Mouse (Mus musculus): Measurements from ENCODE around the gene Crnkl1.

Crnkl1 gene

DNA sequence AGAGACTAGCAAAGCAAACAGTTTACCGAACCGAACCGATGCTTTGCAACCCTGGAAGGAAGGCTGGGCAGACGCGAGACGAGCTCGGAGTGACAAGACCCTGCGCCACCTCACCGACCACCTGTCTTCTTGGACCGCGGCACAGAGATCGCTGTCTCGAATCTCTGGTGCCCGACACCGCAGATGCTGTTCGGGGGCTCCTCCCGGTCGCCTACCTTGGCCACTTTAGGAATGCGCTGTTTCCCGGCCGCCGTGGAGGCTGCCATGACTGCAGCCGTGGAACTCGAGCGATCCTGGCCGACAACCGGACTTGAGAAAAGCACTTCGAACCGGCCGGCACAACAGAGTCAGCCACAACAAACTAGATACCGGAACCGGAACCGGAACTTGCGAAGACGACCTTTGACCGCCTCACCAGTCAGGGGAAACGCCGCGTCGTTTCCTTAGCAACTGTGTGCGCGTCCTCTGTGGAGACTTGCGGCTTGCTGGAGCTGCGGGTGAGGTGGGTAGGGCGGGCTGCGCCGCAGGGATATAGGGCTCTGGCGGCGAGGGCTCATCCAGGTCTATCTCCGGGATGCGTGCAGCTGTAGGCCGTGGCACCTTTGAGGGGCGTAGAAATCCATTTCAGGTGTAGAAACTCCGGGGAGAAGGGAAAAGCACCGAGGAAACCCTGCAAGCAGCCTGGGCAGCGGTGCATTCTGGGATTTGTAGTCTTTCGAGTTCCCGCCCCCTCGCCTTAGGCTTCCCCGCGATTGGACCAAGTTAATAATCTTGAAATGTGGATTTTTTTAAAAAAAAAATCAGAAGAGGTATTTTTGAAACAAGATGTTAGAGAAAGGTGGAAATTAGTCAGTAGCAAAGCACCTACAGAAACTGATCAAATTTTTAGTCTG is at the start of gene Crnkl1, which contains the start of gene Cfap61:
Gene Crnkl1 (minus strand): TSS at position 676 of the 893 bp plus-strand sequence.
Gene Cfap61 (plus strand): TSS at position 446 of the 893 bp plus-strand sequence.
- peak; percentile 88 for DNase-seq

DNA sequence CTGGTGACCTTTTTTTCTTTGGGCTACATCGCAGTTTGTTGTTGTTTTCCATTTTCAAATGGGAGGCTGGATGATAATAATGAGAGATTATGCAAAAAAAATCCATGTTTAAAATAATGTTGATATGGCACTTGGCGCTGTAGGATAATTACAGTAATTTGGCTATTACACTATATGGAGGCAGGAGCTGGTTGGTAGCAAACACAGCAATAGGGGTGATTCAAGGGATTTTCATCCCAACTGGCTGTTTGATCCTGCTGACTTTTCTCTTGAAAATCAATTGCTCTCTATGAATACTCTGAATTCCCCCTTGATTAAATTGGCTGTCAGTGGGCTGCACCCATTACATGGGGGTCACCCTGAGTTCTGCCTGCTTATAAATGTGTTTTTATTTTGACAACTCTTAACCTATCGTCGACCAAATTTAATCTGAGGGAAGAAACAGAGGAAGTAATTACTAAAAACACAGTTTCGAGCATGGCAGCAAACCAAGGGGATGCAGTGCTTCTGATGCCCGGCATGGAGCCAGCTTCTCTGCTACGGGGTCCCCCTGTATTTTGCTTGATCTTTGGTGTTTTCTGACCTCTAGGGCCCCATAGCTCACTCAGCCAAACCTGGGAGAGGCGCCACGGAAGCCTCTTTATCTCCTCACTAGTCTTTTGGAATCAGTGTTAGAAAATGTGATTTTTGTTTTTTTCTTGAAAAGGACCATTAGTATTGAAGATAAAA is 47.7 kb upstream of the Crnkl1 start:
- no peak for DNase-seq

DNA sequence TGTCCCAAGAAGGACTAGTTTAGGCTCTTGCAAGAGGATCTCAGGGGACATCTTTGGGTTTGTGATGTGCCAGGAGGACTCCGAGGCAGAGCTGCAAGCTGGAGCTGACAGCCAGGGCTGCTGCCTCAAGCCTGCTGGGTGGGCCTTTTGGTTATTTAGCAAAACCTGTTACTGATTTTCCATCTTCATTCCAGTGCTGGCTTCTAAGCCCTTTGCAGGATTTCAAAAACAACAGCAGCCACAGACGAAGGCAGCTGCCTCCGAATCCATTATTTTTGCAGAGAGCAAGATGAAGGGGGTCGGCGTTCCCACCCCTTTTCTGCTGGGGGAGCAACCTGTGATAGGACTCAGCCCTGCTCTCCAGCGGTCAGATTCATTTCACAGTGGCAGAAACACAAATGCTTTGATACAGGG is 46.9 kb upstream of the Crnkl1 start:
- DNase-seq: no peak

DNA sequence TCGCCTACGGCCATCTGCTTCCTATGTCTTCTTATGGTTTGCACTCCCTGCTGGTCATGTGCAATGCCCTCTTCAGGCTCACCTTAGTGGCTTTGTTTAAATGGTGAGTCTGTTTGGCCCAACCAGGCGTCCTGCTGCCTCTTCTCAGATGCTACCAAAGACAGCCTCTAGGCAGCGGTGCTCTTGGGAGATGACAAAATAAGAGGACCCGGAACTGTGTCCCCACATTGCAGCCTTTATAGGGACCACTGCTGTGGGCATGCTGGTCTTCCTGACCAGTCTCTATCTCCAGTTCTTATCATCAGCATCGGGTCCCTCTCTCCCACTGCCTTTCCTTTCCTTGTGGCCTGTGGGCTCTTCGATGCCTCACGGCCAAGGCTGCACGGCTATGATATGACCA is 46.1 kb upstream of the Crnkl1 start:
- DNase-seq: no peak

DNA sequence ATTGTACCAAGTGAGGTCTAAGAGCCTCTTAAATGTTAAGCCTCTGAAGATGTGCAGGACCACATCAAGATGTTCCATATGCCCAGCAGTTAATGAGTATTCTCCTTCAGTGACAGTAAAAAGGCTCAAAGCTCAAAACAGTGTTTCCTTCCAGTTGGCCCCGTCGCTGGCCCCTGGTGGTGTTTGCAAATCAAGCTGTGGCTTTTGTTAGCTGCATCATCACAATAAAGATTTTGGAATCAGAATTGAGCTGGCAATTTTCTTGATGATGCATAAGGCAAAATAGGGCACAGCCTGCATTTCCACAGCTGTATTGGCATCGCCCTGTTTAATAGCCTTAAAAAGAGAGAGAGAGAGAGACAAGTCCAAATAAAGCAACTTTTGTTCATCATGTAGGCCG is 44.8 kb upstream of the Crnkl1 start:
- no peak for DNase-seq

DNA sequence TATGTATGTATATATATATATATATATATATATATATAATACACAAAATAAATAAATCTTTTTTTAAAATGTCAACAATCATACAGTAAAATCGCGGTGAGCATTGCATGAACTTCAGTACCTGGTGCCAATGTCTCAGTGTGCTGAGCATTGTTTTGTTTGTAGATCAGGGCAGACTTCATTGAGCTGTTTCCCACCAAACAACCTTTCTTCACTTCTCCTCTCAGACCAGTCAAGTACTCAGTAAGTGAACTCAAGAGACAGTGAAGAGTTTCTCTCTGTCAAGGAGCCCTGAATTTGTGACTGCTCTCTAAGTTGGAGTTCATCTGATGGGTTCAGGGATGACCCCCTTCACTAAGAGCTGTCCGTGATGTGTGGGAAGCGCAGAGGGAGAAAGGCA is 37.8 kb upstream of the Crnkl1 start:
- DNase-seq: no peak

DNA sequence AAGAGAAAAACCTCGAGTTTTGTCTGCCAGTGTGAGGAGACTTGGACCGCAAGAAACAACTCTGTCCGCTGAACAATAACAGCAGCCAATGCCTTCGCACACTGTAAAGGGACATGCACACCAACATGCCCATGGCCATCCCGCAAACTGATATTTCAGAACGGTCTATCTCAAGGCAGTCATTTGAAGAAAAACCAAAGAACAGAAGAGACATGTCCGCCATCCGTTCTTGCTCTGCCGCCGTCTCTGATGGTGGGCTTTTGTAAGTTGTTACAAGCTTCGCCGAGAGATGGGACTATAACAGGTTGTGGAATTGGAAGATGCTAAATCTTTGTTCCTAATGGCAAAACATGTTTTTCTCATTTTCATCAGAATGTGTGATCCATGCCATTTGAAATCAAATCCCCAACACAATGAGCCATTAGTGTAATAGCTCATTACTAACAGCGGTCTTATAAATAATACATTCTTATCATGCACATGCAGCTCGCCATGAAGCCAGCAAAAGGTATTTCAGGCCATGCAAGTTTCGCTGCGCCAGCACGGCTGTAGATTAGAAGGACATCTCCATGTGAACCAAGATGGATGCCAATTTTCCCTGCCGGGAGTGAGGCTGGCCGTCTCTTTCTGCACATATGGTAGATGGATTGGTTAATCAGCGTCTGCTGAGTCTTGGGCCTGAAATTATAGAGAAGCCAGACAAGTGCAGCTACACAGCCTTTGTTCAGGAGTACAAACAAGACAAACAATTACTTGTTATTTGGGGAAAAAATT is 36.6 kb upstream of the Crnkl1 start:
- peak; percentile 16 for DNase-seq

DNA sequence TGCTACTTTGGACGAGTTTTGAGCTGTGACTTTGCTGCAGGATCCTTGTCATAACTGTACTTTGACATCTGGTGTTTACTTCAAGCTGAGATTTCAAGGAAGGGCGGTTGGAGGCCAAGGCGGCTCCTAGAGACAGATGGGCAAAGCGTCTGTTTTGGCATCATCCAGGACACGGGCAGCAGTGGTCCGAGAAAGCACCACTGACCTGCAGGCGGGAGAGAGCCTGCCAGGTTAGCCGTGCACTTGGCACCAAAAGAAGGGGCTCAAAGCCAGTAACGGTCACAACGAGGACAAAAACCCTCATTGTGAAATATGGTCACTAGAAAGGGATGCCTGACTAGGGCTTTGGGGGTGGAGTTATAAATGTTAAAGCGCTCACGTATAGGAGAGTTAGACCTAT is 35.9 kb upstream of the Crnkl1 start:
- no peak for DNase-seq

DNA sequence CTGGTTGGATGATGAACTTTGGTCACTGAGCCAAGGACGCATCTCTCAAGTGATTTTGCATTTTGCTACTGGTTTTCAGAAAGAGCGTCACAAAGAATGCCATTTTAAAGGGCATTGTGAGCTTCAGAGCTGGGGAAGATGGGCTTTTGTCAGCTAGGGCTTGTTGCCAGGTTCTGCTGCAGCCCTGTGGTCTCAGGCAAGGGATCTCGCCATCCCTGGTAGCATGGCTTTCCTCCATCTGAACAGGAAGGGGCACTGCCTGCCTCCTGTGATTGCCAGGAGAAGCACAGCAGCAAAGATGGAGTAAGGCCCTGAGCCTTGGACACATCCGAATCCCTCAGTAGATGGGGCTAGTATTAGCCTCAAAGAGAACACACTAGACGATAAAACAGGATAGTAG is 27.0 kb upstream of the Crnkl1 start:
- DNase-seq: no peak

DNA sequence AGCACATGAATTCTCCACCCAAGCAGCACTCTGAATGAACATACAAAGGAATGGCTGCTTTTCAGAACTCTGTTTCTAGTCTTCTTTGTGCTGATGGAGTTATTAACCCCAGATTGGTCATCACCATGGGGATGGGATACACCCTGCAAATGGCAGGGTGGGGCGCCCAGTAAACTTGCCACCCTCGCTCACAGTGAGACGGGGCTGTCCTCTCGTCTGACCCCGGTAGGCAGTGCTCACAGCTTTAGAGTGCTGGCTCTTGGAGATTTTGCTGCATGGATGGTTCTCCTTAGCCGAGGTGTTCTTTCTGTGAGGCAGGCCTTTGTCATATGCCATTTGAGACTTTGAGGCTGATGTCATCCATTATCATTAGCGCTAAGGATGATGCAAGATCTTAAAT is 23.7 kb upstream of the Crnkl1 start:
- no peak for DNase-seq

DNA sequence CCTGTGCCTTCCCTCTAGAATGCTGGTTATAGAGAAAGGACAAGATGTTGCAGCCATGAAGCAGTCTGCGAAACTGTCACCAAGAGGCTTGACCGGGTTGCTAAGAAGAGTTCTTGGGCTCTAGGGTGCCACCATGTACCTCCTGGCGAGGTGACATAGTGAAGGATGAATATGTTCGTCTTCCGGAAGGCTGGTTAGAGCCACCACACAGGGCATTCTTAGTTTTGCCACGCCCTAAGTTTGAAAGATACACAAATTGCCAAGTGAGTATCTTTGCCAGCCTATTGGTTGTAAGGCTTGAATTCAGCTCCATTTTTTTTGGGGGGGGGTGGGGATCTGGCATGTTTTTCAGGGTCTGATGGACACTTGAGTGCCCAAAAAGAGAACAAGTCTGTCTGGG is 23.3 kb upstream of the Crnkl1 start:
- no peak for DNase-seq

DNA sequence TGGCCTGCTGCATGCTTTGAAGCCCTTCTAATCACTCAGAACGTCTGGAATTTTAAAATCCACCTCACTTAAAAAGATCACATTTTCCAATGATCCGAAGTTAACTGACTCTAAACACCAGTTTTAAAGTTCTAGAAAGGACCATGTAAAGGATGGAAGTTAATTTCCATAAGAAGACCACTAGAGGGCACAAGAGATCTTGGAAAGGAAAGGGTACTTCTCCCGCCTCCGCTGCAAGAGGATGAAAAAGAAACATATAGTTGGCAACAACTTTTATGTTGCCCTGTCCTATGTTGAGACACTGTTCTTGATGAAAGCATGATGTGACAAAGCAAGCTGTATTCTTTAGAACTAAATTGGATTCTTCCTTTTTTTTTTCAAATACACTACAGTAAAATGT is 22.6 kb upstream of the Crnkl1 start:
- no peak for DNase-seq

DNA sequence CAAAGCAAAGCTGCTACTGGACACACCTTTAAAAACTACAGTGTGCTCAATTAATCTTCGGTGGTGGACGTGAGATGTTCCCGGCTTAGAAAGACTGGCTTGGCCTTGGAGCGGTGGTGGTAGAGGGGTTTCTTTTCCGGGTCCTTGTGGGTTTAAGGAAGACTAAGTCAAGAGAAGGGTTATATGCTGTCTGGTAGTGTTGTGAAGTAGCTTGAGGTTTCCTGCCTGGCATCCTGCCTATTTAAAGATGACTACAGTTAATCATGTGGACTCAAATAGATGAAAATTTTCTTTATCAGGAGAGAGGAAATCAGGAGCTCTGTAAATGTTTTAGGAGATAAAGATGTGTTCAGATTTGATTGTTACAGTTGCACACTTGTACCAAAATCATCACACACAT is 21.5 kb upstream of the Crnkl1 start:
- no peak for DNase-seq

DNA sequence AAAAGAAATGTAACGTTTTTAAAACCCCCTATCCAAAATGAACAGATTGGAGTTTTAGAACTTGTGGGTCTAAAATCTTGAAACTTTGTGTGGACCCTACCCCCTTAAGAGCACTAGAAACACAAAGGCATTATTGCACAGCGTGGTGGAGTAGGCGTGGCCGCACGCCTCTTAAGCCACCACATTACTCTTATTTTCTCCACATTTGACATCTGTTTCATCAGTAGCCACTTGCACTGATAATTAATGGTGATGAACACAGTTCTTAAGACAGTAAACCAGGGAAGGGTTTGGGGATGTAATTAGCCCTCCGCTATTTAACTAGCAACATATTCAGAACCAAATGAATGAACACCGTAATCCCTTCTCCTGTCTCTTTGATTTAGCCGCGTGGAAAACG is 21.0 kb upstream of the Crnkl1 start:
- DNase-seq: no peak

DNA sequence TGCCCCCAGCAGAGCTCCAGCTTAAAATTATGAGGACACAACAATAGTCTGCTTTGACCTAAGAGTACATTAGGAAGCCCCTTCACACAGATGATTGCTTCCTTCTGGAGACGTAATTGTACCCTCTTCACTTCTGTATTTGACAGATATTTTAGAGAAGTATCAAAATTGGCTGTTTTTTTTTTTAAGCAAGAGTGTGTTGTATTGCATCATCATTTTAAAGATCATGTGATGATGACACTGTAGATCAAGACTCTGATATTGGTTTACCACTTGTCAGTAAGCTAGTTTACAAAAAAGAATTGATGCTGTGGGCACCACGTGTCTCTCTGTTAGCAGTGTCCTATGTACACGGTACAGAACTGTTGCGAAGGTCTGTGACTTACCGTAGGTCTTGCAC is 17.9 kb upstream of the Crnkl1 start:
- DNase-seq: no peak

DNA sequence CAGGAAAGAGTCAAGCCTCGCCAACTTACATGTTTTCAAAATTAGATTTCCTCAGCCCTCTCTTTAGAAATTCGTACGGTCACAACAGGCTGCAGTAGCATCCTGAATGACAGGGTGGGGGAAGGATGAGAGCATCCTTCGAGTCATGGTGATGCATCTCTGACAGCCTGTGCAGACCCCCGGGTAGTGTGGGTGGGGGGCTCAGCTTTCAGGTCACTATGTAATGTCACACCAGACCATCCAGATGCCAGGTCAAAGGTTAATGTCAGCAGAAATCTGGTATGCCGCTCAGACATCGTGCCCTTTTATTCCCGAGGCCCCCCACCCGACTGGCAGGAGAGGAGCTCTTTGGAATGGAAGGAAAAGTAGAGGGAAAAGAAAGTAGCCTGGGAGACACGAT is 15.4 kb upstream of the Crnkl1 start:
- DNase-seq: no peak

DNA sequence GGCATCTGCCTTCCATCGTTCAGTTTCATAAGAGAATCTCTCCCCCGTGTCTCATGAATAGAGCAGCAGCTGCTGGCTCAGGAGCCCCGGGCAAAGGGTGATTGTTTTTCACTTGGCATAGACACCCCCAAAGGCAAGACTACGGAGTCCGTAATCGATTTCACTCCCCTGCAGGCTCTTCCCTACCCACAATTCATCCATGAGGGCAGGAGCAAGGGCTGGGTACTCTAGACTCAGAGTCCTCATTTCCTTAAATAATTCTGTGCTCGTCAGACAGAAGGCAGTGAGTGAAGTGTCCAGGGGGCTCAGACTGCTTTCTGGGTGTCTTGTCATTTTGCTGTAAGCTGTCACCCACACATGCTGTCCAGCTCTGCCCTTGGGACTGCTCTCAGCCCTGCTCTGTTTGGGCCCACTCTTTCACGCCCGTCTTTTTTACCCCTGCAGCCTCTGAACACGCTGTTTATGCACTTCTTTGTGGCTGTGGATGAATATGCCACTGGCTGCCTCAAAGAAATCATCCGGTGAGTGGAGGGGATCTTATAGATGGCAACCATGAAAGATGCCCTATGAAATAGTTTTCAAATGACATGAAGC is 14.8 kb upstream of the Crnkl1 start:
- no peak for DNase-seq

DNA sequence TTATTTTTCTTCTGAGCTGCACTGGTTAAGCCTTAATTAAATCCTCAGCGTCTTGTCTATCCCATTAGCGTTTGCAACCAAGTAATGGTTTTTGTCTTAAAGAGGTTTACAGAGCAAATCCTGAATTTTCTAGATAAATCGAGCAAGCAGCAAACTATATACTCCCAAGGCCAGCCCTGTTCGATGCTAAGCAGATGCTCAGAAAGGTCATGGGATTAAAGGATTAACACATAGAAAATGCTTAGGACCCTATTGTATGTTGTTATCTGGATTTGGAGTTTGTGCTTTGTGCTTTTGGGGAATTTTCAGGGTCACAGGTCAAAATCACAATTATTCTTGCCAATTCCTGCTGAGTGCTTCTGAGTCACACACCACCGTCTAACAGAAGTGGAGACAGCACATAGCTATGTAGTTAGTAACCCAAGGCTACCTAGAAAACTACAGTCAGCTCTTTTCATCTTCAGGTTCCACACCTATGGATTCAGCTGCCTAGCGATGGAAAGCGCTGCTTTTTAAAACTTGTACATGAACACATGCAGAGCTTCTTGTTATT is 13.7 kb upstream of the Crnkl1 start:
- no peak for DNase-seq

DNA sequence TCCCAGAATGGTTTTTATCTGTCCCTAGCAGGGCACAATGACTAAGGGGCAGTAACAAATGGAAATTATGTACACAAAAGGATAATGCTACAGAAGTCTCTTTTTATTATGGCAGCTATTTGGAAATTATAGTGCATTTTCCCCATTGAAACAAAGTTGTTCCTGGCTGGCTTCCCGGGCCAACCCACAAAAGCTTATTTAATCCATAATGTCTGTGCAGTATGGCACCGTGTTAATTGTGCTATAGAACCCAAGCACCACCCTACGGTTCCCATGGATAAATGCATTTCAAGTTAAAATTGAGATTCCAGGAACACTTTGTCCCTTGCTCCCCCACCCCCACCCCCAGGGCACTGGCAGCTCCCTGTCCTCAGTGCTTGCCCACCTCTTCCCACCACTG is 9.5 kb upstream of the Crnkl1 start:
- no peak for DNase-seq

DNA sequence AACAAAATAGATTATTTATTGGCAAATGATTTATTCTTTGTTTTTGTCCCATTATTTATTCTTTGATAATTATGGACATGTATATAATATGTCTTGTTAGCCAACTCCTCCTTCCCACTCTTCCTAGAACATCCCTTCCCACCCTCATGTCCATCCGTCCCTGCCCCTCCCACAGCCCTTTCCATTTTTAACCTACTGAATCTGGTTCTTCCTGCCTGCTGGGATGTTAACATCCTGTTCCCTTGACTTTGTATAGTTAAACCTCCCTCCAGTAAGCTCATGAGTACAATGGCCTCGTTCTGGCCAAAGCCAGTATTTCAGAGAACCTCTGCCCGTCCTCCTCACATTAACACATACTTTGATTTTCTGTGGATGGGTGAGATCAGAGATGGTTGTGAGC is 6.6 kb upstream of the Crnkl1 start:
- no peak for DNase-seq

DNA sequence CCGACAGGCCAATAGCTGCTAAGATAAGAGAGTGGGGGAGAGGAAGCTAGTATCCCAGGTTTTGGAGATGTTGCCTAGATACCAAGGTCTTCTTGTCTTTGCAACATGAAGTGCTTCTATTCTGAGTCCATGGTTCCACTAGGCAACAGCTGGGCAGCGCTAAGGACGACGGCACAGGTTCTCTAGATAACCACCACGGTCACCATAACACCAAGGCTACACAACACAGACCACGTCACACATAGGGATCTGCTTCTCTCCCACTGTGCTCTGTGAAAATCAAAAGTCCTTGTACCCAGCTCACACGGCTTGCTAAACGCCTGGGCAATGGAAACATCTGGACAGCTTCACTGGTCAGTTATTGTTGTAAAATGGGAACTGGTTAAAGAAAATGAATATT is 2.2 kb upstream of the Crnkl1 start:
- DNase-seq: no peak

DNA sequence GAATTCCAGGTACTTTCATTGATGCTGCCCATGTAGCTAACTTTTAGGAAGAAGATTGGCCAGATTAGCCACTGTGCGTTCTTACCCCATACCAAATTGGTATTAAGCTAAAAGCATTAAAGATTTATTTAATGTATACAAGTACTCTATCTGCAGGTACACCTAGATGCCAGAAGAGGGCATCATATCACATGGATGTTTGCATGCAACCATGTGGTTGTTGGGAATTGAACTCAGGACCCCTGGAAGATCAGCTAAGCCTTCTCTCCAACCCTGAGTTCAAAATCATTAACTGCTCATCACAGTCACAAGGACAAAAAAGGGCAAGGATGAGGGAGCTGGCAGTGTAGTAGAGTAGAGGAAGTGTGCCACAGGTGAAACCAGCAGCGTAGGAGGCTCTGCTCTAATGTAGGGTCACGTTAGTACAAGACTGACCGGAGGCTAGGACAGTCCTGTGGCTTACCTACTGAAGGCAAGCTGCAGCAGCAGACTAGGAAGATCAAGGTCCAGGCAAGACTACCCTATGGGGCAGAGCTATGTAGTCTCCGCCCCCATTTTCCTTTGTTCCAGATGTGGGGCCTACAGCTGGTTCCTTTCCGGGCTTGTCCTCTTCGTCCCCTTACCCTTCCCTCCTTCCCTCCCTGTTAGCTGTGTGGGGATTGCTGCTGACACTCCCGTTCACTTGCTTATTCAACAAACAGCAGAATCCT is 13.7 kb downstream of the Crnkl1 start:
- DNase-seq: no peak

Data from right cerebral cortex, postnatal 4 days (tissue).